Mouse (Mus musculus): ENCODE measurements at regions not wholly inside any gene's neighbourhood (a gene's known extent, or its start where the extent isn't known, plus 50 kb on each side); places are given as distances from the start of the nearest gene placed in this dataset.

DNA sequence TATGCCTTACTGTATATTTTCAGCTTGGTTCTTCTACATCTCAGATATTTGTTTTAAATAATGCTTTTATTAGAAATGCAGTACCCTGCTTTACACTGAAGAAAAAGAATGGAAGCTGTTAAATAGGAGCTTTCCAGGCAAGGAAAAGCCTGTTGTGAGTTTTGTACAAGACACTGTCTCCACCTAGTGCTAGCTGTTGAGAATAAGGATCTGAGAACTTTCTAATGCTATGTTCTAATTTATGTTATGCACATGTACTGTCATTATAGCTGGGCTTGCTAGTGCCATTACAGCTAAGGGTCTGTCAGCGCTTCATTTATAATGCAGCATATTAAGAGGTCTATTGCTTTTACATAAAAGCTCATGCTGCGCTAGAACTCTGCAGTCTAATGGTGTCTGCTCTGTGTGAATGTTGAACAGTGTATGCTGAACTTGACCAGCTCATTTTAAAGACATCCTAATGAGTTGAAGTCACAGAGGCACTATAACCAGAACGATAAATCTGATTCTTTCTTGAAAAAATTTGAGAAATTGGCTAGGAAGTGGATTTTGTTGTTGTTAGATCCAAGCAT, 315.4 kb upstream of the Dnajc24 start:
- no peak for DNase-seq (ENCODE audit: extremely low spot score, low read depth, low spot score)

DNA sequence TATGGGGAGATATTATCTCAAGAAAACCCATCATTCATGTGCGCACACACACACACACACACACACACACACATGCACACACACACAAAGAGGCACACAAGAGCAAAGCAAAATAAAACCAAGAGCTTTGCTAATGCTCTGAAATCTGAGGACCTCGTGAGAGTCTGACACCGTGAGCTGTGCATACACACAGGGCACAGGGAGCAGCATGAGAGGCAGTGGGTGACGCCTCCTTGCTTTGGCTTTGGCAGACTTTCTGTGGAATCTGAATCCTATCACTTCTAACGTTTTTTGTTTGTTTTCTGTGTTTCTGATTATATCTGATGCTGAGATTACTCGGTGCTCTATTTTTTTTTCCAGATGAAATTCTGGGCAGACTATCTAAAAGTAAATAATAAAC, 343.4 kb upstream of the Dnajc24 start:
- no peak for DNase-seq (ENCODE audit: extremely low spot score, low read depth, low spot score)

DNA sequence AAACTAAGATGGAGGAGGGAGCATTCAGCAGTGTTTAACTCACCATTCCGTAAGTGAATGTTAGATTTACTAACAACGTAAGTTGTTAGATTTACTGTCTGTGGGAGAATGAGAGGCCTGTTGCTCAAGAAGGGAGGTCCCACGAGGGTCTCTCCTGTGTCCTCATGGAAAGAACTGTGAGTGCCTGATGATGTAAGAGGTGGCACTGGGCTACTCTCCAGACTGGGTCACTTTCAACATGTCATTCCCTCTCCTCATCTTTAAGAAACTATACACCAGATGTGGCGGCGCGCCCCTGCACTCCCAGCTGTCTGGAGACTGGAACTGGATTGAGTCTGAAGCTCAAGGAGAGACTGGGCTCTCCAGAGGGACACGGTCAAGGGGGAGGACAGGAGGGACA, 343.9 kb upstream of the Dnajc24 start:
- DNase-seq (ENCODE audit: extremely low spot score, low read depth, low spot score), result no peak

DNA sequence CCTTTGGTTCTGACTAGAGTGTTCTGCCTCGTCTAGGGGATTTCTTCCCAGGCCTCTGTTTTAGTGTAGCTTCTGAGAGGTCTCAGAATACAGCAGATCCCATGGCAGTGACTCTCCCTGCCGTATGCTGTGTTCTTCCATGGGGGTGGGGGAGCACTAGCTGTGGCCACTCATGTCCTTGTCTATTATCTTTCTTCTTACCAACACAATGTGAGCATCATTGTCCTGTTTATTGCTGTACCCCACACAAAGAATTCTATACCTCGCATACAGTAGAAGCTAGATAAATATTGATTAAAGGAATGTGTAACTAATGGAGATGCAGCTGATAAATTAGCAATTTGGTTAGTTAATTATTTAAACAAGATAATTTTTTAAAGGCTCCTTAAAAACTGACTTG, 337.5 kb upstream of the Mpped2 start:
- no peak for DNase-seq (ENCODE audit: extremely low spot score, low read depth, low spot score)

DNA sequence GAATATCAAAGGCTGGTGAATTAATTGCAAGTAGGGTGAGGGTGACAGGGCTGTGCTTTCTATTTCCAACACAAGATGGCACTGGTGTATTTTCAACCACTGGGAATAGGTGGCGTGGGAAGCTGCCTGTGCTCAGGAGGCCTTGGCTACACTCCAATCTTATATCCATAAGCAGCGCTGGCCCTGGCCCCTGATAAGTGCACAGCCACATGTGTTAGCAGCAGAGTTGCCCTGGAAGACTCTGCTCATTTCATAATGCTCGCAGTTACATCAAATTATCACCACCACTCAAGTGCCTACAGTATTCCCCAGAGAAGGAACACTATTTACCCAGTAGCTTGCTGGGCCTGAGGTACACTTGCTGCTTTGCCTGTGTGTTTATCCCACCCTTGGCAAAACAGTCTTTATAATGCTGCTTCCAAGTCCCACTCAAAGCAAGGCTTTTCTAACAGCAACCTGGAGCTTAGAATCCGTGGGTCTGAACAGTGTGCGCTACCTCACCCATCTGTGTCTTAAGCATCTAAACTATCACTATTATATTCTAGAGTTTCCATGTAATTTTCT, 337.0 kb upstream of the Mpped2 start:
- peak; percentile 67 for DNase-seq (ENCODE audit: extremely low spot score, low read depth, low spot score)

DNA sequence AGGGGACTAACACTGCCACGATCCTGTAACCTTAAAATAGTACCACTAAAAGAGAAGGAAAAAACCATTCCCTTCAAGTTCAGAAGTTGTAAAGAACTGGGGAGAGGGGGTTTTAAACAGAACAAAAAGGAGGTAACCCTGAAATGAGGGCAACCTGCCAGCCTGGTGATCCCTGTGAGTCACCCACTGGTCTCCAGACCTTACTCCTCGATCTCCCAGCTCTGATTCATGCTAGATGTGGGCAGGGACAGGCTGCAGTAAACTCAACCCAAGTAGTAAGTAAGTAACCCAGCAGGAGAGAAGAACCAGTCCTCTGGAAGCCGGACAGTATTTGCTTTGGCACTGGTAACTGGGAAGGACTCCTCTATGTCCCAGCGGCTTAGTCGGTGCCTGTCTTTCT, 324.4 kb upstream of the Mpped2 start:
- DNase-seq (ENCODE audit: extremely low spot score, low read depth, low spot score), result no peak

DNA sequence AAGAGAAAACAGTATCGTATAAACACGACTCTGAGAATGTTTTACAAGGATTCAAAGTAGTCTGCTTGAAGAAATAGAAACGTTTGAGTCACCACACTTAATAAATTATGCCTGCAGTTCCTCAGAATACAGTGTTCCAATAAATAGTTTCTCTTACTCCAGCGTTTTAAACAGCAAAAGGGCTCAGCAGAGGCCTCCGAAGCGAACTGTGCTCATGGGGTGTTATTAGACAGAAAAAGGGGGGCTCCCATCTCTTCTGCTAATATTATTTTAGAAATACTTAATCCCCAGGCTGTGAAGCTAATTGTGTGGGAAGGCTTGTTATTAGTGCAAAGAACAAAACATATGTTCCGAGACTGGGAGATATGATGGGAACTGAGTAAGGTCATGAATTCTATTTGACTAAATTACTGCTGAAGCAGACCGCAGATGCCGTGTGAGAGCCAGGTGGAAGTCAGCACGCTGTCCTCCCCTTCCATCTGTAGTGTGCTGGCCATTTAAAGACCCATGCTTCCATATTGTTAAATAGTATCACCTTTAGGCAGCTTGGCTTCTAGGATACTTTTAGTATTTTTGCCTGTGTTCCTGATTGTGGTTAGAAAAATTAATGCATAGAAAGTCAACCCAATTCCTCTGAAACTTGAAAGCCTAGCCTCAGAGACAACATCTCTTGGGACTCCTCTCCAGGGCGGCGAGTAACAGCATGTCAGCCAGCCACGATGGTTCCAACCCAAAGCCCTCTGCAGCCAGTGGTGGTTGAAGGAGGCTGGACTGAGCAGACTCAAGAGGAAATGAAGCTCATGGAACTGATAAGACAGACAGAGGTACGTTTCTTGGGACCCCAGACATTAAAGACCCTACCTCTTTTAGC, 309.4 kb upstream of the Mpped2 start:
- DNase-seq (ENCODE audit: extremely low spot score, low read depth, low spot score), result no peak

DNA sequence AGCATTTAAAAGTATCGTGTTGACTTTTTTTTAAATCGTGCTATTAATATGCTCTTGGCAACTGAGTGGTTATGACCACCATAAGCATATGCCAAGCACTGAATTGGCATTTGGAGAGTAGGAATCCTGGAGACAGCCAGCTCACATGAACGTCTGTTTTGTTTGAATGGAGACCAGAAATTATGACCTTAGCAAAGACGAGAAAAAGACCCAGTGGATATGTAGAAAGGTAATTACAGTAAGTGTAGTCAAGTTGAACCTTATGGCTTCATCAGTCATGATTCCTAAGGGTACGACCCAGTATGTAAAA, 308.8 kb upstream of the Mpped2 start:
- no peak for DNase-seq (ENCODE audit: extremely low spot score, low read depth, low spot score)

DNA sequence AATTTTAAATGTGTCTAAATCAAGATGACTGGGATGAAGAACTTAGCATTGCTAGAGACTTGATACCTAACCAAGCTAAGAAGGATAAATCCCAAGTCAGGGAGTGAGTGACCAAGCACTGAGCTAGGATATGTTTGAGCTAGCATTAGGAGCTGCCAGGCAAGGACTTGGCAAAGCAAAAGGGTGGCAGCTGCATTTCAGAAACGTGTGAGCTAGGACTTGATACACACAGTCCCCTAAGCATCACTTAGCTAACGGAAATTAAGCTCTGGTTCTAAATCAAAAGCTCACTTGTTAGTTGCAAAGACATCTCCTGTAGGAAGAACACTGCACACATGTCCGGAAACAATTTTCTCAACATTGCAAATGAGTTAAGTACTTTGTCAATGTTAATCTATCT, 308.2 kb upstream of the Mpped2 start:
- no peak for DNase-seq (ENCODE audit: extremely low spot score, low read depth, low spot score)

DNA sequence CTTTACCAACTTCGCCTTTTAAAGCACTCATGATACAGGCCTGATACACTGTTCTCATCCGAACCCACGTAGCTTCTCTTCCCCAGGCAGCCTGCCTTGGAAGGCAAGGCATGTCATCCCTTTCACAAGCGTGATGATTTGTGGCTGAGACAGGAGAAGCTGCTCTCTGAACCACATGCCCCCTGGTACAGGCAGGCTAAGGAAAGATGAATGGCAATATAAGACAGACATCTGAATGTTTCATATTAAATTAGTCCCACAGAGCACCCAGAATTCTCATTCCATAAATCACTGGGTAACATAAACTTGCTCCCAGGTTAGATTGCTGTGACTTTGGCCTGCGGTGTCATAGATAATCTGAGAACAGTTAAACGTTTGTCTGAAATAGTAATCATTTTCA, 280.9 kb upstream of the Mpped2 start:
- DNase-seq (ENCODE audit: extremely low spot score, low read depth, low spot score), result no peak

DNA sequence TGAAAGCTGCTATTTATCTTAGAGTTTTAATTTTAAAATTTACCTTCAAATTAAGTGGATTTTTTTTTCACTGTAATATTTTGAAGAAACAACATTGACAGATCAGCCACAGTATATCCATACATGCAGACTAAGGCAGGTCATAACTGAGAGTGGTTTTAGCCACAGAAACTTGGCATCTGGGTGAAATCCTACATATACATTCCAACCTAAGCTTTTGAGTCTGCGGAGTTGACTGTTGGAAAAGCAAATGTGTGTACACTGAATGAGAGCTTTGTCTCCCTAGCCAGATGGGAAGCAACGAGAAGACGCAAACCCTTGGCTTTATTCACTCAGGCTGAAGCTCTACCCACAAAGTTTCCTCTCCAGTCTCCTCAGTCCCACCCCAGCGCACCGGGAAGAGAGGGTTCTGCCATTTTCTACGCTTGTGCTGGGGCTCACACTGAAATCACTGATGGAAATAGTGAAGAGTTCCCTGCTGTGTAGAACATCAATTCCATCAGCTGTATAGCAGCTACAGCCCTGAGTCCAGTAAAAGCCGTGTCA, 277.5 kb upstream of the Mpped2 start:
- DNase-seq (ENCODE audit: extremely low spot score, low read depth, low spot score), result no peak

DNA sequence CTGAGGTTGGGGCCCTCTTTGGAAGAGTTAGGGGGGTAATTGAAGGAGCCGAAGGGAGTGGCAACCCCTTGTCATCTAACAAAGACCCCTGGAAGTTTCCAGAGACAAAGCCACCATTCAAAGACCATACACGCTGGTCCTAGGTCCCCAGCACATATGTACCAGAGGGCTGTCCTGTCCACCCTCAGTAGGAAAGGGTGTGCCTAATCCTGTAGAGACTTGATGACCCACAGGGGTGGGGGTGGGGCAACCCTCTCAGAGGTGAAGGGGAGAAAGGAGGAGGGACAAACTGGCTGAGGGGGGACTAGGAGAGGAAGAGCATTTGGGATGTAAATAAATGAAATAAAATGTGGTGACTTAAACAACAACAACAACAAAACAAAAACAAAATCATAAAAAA, 274.9 kb upstream of the Mpped2 start:
- DNase-seq (ENCODE audit: extremely low spot score, low read depth, low spot score), result no peak

DNA sequence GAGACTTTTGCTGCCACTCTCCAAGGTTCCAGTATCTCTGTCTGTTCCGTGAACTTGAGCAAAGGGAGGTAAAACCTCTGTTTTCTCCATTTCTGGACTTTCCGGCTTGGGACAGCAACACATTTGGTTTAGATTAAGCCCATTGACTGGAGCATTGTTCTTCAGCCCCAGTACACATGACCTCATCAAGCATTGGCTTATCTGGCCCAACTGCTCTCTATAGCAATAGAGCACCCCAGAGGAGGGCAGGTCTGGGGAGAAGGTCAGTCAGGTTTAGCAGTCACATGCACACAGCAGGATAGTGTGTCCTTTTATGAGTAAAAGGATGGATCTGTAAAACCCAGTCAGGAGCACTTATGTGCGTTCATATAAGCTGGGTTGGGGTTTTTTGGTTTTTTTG, 268.1 kb upstream of the Mpped2 start:
- DNase-seq (ENCODE audit: extremely low spot score, low read depth, low spot score), result no peak

DNA sequence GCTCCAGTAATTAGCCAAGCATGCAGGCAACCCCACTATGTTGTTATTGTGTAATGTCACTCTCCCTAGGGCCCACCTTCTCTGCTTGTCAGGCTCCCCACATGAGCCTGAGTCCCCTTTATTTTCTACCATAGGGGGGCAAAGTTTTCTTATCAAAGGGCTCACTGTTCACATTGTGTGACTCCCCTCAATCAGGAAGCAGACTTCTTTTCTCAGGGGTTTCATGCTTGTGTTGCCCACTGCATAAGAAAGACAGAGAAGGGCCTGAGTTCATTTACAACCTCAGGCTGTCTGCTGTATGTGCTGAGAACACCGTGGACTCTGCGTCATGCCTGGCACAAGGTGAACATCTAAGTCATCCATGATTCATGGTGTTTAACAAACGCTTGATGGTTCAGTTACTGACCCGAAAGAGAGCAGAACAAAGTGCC, 267.6 kb upstream of the Mpped2 start:
- no peak for DNase-seq (ENCODE audit: extremely low spot score, low read depth, low spot score)

DNA sequence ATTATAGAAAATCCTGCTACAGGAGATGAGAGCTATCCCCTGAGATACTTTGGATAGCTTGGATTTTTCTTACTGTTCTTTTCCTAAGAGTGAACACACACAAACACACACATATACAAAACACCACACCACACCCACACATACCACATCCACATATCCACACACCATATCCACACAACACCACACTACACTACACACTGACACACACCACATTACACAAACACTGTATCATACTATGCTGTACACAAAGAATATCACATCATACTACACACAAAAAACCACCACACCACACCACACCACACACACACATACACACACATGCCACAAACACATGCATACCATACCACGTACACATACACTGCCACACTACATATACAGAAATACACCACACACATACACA, 267.1 kb upstream of the Mpped2 start:
- no peak for DNase-seq (ENCODE audit: extremely low spot score, low read depth, low spot score)

DNA sequence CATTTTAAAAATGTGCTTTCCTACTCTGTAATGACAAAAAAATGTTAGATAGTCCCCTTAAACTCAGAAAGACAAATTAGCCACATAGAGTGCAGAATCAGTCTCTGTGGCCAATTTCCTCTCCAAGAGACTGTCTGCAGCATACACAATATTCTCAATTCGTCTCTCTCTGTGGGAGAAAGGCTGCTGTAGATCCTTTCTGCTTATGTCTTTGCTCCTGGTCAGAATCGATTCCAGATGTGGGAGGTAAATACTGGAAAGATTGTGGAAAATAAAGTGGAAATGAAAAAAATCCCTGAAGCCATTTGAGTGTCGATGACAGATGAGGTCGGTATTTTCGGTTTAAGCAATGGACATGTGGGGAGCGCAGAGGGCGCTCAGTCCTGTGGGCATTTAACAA, 265.8 kb upstream of the Mpped2 start:
- DNase-seq (ENCODE audit: extremely low spot score, low read depth, low spot score), result no peak

DNA sequence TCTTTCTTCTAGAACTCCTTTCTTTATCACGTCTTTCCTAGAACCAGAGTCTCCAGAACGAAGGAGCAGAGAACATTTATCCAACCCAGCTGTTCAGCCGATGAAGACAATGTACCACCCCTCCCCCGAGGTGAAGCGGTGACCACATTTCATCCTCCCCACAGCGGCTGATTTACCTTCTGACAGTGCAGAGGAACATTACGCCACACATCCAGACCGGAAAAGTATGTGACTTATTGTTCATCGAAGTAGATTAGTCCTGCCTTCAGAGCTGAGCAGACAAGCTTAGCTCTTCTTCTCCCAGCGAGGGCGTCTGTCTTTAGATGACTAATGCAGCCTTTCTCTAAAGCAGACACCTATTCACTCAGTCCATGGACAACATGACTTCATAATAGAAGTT, 264.2 kb upstream of the Mpped2 start:
- no peak for DNase-seq (ENCODE audit: extremely low spot score, low read depth, low spot score)

DNA sequence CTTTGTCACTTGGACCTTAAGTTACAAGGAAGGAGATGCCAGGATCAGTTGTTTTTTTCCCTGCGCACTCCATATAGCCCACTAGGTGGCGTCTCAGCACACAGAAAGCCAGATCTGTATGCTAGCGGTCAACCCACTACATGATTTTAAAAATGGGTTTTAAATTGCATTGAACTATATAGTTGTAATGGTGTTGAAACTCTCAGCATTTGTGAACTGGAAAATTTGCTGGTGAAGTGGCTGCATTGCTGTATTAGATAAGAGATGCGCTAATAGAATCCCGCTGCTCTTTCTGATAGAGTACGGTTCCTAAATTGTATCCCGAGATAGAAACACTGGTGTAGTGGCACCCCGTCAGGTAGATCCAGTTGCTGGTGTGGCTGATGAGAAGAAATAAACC, 261.9 kb upstream of the Mpped2 start:
- peak; percentile 70 for DNase-seq (ENCODE audit: extremely low spot score, low read depth, low spot score)

DNA sequence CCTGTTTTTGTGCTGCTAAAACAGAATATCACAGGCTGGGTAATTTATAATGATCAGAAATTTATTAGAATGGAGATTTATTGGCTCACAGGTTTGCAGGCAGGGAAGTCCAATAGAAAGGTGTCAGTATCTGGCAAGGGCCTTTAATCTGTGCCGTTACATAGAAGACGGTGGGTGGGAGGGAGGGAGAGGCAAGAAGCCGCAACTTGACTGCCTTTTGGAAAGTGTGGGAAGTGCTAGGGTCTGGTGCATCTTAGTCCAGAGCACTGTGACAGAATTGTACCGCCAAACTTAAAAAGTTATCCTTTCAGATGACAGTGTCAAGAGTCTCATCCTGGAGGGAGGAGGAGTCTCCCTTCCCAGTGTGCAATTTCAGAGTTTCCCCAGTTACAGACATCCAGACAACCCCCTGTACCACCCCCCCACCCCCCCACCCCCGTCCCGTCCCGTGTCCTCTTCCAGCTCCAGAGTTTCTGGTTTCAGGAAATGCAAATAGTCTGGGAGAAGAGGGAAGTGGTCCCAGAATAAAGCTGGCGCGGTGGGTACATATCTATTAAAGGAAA, 261.4 kb upstream of the Mpped2 start:
- DNase-seq (ENCODE audit: extremely low spot score, low read depth, low spot score), result no peak

DNA sequence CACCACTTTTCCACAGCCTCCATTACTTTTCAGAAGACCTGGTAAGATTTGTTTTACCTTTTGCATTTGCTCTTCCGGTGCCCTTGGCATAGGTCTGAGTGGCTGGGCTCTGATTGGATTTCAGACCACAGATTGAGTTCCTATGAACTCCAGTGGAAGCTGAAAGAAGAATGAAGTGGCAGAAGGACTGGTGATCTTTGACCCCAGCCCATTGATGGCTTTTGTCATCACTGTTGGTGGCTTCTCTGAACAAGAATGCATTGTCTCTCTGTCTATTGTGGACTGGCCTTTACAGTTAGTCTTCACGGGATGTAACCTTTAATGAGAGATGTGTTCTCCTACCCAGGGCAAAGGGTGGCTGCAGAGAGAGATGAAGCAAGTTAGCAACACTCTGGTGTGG, 256.9 kb upstream of the Mpped2 start:
- DNase-seq (ENCODE audit: extremely low spot score, low read depth, low spot score), result no peak

DNA sequence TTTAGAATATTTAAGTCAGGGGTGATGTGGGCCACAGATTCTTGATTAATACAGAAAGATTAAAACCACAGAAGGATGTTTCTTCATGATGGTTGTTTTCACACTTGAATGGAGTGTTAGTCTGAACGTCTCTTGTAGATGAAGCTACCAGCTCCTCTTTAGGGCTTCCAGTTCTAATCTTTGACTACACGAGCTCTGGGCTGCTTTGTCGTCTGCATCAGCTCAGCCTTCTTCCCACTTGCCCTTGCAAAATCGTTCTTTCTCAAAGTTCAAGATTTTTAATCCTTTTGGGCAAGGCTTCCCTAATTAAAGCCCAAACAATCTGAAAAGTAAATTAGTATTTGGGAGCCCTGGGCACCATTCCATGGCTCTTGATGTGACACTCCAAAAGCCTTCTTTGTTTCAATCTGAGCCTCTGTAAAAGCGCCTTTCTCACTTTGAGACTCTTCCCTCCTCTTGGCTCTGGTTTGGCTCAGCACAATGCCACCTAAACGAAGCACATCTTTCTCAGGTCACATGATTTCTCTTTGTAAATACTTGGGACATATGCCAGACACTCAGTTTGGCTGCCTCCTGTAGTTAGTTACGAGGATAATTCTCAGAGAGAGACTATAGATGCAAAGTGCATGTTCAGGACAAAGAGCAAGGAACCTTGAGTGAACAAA, 238.6 kb upstream of the Mpped2 start:
- DNase-seq (ENCODE audit: extremely low spot score, low read depth, low spot score), result no peak

DNA sequence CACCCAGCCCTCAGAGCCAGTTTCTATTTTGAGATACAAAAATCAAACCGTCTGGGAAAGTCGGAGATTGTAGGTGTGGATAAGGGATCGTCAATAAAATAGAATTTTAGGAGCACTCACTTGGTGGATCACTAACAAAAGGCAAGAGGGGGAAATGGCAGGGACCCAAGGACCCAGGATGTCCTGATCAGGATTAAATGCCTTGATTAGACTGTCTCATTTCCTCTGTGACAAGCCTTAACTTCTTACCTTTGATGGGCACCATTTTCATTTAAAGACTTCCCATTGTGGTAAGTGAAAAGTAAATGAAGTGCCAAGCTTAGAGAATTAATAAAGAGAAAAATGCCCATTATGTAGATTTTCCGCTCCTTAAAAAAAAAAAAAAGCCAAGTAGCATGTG, 238.0 kb upstream of the Mpped2 start:
- DNase-seq (ENCODE audit: extremely low spot score, low read depth, low spot score), result no peak
